Mouse (Mus musculus) stomach, embryonic 15.5 days (tissue): Measurements from ENCODE around the gene B4galt3. TPM values are rescaled to one million over a fixed set of nuclear protein-coding genes. Genes with fewer than 3 reads are reported as not detected.
A peak's percentile ranks its signal among the peaks of the same experiment; 100 is the strongest.

Experiments
- ATAC-seq: fragments of 200-750 bp; cut with Nextera tagmentation; 2 replicates; pipeline ENCODE4 v1.8.0; 2017; ENCODE audit warnings: low read depth, moderate number of reproducible peaks, moderate TSS enrichment; ENCODE audit not compliant: insufficient read depth, low FRiP score
- H3K27ac ChIP-seq: fragments of 300-500 bp; sonication (generic); 2 replicates; pipeline ENCODE4 v1.5.1; 2015; ENCODE audit warnings: mild to moderate bottlenecking, inconsistent platforms
- H3K27me3 ChIP-seq: fragments of 300-500 bp; sonication (generic); replicated peaks from 2 replicates; pipeline ENCODE4 v1.6.1; 2015; ENCODE audit warnings: inconsistent platforms
- H3K36me3 ChIP-seq: fragments of 300-500 bp; sonication (generic); 2 replicates; pipeline ENCODE4 v1.6.1; 2015; ENCODE audit warnings: inconsistent platforms
- H3K4me1 ChIP-seq: fragments of 300-500 bp; sonication (generic); 2 replicates; pipeline ENCODE4 v1.6.1; 2015; ENCODE audit warnings: inconsistent platforms
- H3K4me2 ChIP-seq: fragments of 300-500 bp; sonication (generic); 2 replicates; pipeline ENCODE4 v1.6.1; 2015; ENCODE audit warnings: mild to moderate bottlenecking, inconsistent platforms
- H3K4me3 ChIP-seq: fragments of 300-500 bp; sonication (generic); replicated peaks from 2 replicates; pipeline ENCODE4 v1.5.1; 2015; ENCODE audit warnings: inconsistent platforms
- H3K9ac ChIP-seq: fragments of 300-500 bp; sonication (generic); 2 replicates; pipeline ENCODE4 v1.6.1; 2015; ENCODE audit warnings: inconsistent platforms
- H3K9me3 ChIP-seq: fragments of 300-500 bp; sonication (generic); 2 replicates; pipeline ENCODE4 v1.6.1; 2016; ENCODE audit warnings: inconsistent platforms
- WGBS: fragments of 180-500 bp; shearing (Covaris S2); methylation state at CpG from one replicate; pipeline ENCODE4 v1.1.7; 2015; 5-methylcytosine and 5-hydroxymethylcytosine counted together
- polyA plus RNA-seq: library from polyadenylated mRNA; unstranded; fragments of >200 nt; fragmentation: Nextera tagmentation; extraction: Ambion mirVana; gene quantifications from 2 replicates; pipeline ENCODE4 v1.2.1, GENCODE M21; 2015

The B4galt3 gene
- polyA plus RNA-seq, 1 experiment from 2014 or later = 67.4 TPM

- no peak for ATAC-seq
- Histone ChIP-seq H3K4me3 (no peak overlapping the region), H3K36me3 (peaks cover 29% of the 10 kb centered on the region), H3K4me1 (peaks cover 32% of the 10 kb centered on the region), H3K4me2 (peak overlapping the region; percentile 79; the same call in 1 of the 2 replicates), H3K27ac (no peak overlapping the region), H3K9ac (no peak overlapping the region), H3K27me3 (no peaks in the 10 kb centered on the region), H3K9me3 (no peaks in the 10 kb centered on the region)
- WGBS = 81% methylated on average over 8 of the region's 8 CpGs
Measured at GRCm38 (mm10) chr1:171245353-171245752, 24.8 kb upstream of the B4galt3 start.

DNA sequence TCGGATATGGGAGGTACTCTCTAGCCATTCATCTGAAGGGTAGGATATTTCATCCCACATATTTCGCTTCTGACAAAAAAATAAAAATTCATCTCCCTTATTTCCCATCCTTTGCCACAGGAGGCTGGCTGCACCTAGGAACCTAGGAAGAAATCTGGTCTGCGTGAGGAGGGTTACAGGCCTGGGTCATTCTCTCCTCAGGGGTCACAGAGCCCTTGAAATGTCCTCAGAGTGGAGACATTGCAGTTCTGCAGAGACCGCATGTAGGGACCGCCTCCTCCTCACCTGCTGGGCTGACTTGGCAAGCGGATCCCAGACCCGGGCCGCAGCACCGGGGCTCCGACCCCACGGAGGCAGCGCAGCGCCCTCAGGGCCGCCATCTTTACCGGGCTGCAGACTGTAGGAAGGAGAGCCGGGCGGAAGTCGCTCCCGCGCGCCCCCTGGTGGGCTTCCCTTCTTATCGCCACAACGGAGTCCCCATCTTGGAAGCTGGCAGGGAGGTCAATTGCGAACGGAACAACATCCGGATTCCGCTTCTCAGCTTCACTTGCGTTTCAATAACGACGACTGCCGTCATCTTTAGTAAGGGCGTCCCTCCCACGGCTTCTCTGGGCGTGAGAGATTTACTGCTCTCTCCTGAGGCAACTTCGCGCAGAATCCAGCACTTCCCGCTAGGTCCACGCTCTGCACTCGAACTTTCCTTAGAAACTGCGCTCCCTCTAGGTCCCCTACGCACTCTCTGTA lies 23.2 kb upstream of the B4galt3 start:
- H3K4me3 ChIP-seq = peak overlapping the region; percentile 72
- peak overlapping the region; percentile 92 for H3K27ac ChIP-seq
- H3K4me1 ChIP-seq = peaks cover 45% of the 10 kb centered on the region
- H3K4me2 ChIP-seq = peak overlapping the region; percentile 79
- ATAC-seq = peak; percentile 90
- H3K36me3 ChIP-seq = peaks cover 17% of the 10 kb centered on the region; the same call in 1 of the 2 replicates
- H3K9me3 ChIP-seq = no peaks in the 10 kb centered on the region
- H3K27me3 ChIP-seq = no peaks in the 10 kb centered on the region
- peak overlapping the region; percentile 88 for H3K9ac ChIP-seq
- WGBS = under 1% methylated on average over 41 of the region's 41 CpGs

DNA sequence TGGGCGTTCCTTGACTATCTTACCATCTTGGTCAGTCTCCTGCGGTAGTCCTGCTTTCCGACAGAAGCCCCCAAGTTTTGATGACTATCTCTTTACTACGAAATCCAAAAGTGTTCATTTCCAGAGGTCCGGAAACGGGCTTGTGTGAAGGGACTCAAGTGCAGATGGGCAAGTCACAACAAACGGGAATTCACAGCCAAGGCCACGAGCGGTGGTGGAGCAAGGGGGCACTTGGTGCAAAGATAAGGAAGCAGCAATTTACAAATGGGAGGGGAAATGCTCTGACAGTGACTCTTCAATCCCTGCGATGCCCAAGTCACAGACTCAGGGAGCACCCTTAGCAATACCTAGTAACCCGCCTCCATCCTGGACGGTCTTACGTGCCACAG lies 22.7 kb upstream of the B4galt3 start:
- Histone ChIP-seq H3K27me3 (no peaks in the 10 kb centered on the region), H3K4me1 (peaks cover 49% of the 10 kb centered on the region), H3K9ac (peak overlapping the region; percentile 29; the same call in 1 of the 2 replicates), H3K4me3 (peak overlapping the region; percentile 72), H3K27ac (peak overlapping the region; percentile 92), H3K9me3 (no peaks in the 10 kb centered on the region), H3K4me2 (peak overlapping the region; percentile 63), H3K36me3 (peaks cover 15% of the 10 kb centered on the region; the same call in 1 of the 2 replicates)
- 9% methylated on average over 13 of the region's 13 CpGs for WGBS
- no peak for ATAC-seq

DNA sequence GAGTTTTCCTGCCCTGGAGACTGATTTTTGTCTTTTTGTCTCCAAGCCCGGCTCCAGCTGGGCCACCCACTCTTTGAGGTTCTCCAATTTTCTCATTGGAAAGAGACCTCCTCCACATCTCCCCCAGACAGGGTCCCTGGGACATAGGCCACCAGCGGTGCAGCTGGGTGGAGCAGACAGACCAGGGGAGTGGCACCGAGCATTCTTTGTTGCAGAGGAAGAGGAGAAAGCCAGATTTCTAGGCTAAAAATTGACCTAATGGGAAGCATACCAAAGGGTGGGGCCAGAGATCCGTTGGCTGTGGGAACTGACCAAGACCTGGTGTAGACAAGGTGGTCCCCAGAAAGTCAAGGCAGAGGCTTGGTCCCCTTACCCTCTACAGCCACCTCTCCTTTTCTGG lies 22.2 kb upstream of the B4galt3 start:
- ATAC-seq = no peak
- WGBS = 20% methylated on average over 4 of the region's 4 CpGs

DNA sequence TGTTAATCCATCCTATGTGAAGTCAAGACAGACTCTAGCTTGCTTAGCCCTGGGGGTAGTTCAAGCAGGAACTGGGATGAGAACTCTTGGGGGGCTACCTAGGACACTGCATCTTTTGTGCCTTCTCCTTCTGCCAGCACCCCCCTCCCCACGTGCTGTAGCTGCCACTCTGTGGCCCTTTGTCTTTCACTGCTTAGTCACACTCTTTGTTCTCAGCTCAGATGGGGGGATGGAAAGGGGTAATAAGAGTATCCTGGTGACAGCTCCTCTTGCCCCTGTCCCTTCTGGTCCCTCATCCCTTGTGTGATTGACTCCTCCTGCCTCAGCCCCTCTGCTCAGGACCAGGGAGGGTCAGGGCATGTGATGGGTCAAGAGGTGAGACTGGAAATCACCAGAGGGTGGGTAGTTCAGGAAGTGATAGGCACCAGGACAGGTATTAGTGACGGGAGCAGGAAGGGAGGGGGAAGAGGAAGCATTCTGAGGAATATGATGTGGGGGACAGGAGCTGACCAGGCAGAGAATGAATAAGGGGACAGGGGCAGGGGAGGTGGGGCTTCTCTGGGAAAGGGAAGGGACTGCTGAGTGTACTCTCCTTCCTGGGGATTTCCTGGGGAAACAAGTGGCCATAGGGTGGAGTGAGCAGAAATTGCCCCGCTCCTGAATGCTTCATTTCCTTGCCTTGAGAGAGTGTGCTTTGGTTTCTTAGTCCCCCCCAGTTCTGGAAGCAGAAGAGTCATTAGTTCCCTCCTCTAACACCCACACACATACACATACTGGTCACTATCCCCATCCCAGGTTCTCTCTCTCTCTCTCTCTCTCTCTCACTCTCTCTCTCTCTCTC lies 21.5 kb upstream of the B4galt3 start:
- H3K4me2 ChIP-seq = peak overlapping the region; percentile 63; the same call in 1 of the 2 replicates
- H3K36me3 ChIP-seq = peaks cover 6% of the 10 kb centered on the region; the same call in 1 of the 2 replicates
- ATAC-seq = no peak
- H3K27ac ChIP-seq = peak overlapping the region; percentile 92
- no peak overlapping the region for H3K4me3 ChIP-seq
- H3K9ac ChIP-seq = no peak overlapping the region
- H3K27me3 ChIP-seq = no peaks in the 10 kb centered on the region
- 57% methylated on average over 3 of the region's 3 CpGs for WGBS
- peaks cover 54% of the 10 kb centered on the region for H3K4me1 ChIP-seq
- no peaks in the 10 kb centered on the region for H3K9me3 ChIP-seq

More for the DNA sequence above, 22.2 kb upstream of the B4galt3 start:
- Histone ChIP-seq H3K4me3 (peak overlapping the region; percentile 72; the same call in 1 of the 2 replicates), H3K4me1 (peaks cover 53% of the 10 kb centered on the region), H3K27ac (peak overlapping the region; percentile 92), H3K27me3 (no peaks in the 10 kb centered on the region), H3K4me2 (peak overlapping the region; percentile 63), H3K9ac (no peak overlapping the region), H3K36me3 (peaks cover 11% of the 10 kb centered on the region; the same call in 1 of the 2 replicates), H3K9me3 (no peaks in the 10 kb centered on the region)

GRCm38 (mm10) chr1:171249913-171250600 lies 20.1 kb upstream of the B4galt3 start, which contains the start of gene Adamts4:
Adamts4 (plus strand) TSS chr1:171250421.
- H3K4me2 ChIP-seq = peak within 1 kb of the TSS; percentile 66
- peaks cover 54% of the 10 kb centered on the region for H3K4me1 ChIP-seq

DNA sequence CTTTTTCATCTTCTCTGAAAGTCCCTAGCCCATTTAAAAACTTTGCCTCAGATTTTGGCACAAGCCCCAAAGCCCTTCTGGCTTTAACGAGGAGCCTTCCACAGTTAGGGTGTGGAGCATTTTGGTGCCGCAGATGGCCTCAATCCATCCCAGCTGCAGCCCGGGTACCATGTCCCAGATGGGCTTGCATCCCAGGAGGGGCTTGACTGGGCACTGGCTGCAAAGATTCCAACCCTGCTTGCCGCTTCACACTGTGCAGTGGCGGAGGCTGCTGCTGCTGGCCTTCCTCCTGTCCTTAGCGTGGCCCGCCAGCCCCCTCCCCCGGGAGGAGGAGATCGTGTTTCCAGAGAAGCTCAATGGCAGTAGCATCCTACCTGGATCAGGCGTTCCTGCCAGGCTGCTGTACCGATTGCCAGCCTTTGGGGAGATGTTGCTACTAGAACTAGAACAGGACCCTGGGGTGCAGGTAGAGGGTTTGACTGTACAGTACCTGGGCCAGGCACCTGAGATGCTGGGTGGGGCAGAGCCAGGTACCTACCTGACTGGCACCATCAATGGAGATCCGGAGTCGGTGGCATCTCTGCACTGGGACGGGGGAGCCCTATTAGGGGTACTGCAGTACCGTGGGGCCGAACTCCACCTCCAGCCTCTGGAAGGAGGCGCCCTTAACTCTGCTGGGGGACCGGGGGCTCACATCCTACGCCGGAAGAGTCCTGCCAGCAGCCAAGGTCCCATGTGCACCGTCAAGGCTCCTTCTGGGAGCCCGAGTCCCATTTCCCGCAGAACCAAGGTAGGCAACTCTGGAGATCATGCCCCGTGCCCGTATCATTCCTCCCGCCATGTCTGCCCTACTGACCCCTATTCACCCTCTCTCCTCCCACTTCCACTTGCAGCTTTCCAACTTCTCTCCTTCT lies 19.2 kb upstream of the B4galt3 start, which contains the start of gene Ndufs2:
Ndufs2 (minus strand) TSS at position 709 of the 914 bp plus-strand sequence.
- H3K9ac ChIP-seq = peak within 1 kb of the TSS; percentile 32
- no peak for ATAC-seq

More at GRCm38 (mm10) chr1:171249913-171250600, 20.1 kb upstream of the B4galt3 start, which contains the start of gene Adamts4:
- Histone ChIP-seq H3K27me3 (no peaks in the 10 kb centered on the region), H3K4me3 (peak within 1 kb of the TSS; percentile 35), H3K27ac (peak within 1 kb of the TSS; percentile 78), H3K9ac (peak within 1 kb of the TSS; percentile 32), H3K9me3 (no peaks in the 10 kb centered on the region), H3K36me3 (no peaks in the 10 kb centered on the region)
- ATAC-seq = no peak
- WGBS = 33% methylated on average over 5 of the region's 5 CpGs

GRCm38 (mm10) chr1:171251594-171252324 lies 18.4 kb upstream of the B4galt3 start:
- peak overlapping the region; percentile 66 for H3K4me2 ChIP-seq
- peak; percentile 41 for ATAC-seq
- H3K9me3 ChIP-seq = no peaks in the 10 kb centered on the region
- H3K4me3 ChIP-seq = peak overlapping the region; percentile 35
- WGBS = 14% methylated on average over 13 of the region's 13 CpGs
- H3K9ac ChIP-seq = no peak overlapping the region
- peak overlapping the region; percentile 78 for H3K27ac ChIP-seq
- H3K27me3 ChIP-seq = no peaks in the 10 kb centered on the region
- H3K4me1 ChIP-seq = peaks cover 43% of the 10 kb centered on the region
- H3K36me3 ChIP-seq = no peaks in the 10 kb centered on the region

More for the DNA sequence above, 19.2 kb upstream of the B4galt3 start, which contains the start of gene Ndufs2:
- H3K4me2 ChIP-seq = peak within 1 kb of the TSS; percentile 66
- H3K27me3 ChIP-seq = no peaks in the 10 kb centered on the region
- WGBS = 24% methylated on average over 26 of the region's 26 CpGs
- H3K4me1 ChIP-seq = peaks cover 48% of the 10 kb centered on the region
- H3K9me3 ChIP-seq = no peaks in the 10 kb centered on the region
- peak within 1 kb of the TSS; percentile 35 for H3K4me3 ChIP-seq
- H3K36me3 ChIP-seq = no peaks in the 10 kb centered on the region
- H3K27ac ChIP-seq = peak within 1 kb of the TSS; percentile 78

DNA sequence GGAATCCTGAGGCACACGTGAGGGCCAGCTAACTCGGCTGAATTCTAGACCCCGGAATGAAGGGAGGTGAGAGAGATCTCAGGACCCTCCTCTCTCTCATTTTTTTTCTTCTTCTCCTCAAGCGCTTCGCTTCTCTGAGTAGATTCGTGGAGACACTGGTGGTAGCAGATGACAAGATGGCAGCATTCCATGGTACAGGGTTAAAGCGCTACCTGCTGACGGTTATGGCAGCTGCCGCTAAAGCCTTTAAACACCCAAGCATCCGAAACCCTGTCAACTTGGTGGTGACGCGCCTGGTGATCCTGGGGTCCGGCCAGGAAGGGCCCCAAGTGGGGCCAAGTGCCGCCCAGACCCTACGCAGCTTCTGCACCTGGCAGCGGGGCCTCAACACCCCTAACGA lies 17.7 kb upstream of the B4galt3 start:
- Histone ChIP-seq H3K36me3 (no peaks in the 10 kb centered on the region), H3K4me2 (peak overlapping the region; percentile 66), H3K9ac (no peak overlapping the region), H3K27me3 (no peaks in the 10 kb centered on the region), H3K9me3 (no peaks in the 10 kb centered on the region), H3K27ac (peak overlapping the region; percentile 78), H3K4me3 (peak overlapping the region; percentile 35), H3K4me1 (peaks cover 43% of the 10 kb centered on the region)
- no peak for ATAC-seq
- 60% methylated on average over 17 of the region's 17 CpGs for WGBS
